Mouse (Mus musculus): ENCODE measurements at regions not wholly inside any gene's neighbourhood (a gene's known extent, or its start where the extent isn't known, plus 50 kb on each side); places are given as distances from the start of the nearest gene placed in this dataset.

DNA sequence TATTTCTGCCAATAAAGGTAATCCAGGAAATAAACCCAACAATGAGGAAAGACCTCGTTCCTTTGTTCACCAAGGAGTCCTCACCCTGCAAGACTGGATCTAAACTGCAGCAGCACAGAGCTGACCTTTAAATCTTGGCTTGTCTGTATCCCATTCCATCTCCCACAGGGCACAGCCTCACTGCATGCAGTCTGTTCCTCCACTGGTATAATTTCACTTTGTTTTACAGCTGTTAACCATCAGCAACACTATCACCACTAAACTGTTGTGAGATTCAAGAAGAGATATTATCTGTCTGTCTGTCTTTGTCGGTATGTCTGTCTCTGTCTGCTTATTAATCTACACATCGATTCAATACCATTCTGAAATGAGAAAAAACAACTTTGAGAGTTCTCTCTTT lies 1129.5 kb upstream of the Adgrl2 start:
- TF ChIP-seq CTCF (IDR thresholded peaks at IDR 0.05; ENCODE audit: low read depth, low read length) (no peak), POLR2A (IDR thresholded peaks at IDR 0.05; ENCODE audit: extremely low read depth, insufficient read depth, low read length) (no peak)
